Mouse (Mus musculus): ENCODE measurements at regions not wholly inside any gene's neighbourhood (a gene's known extent, or its start where the extent isn't known, plus 50 kb on each side); places are given as distances from the start of the nearest gene placed in this dataset.

GRCm38 (mm10) chr16:54857369-54857768 lies 440.4 kb downstream of the Zpld1 start:
- TF ChIP-seq CTCF (IDR thresholded peaks at IDR 0.05; ENCODE audit: extremely low read depth, insufficient read depth, low read length) (no peak), POLR2A (IDR thresholded peaks at IDR 0.05; ENCODE audit: extremely low read depth, insufficient read depth, low read length) (no peak)

All from cortical plate, adult 2 months (tissue).